Mouse (Mus musculus) left cerebral cortex, adult 8-10 months (tissue): ENCODE data around the gene Cdadc1. TPM values are rescaled to one million over a fixed set of nuclear protein-coding genes. Genes with fewer than 3 reads are reported as not detected.

ENCODE experiments used
- DNase-seq, 2 experiments: peaks; one replicate each; pipeline ENCODE4 v3.0.0; 2022; ENCODE audit warnings: low spot score in 2 of 2
- total RNA-seq, 4 experiments: library from RNA; stranded (reverse); gene quantifications; 2 replicates each; pipeline ENCODE4 v1.2.4; 2022

Gene Cdadc1
- total RNA-seq = 10 to 100 TPM; 59.6 to 72.2 (median 64.0) TPM

- DNase-seq = peak; percentile 88 to 100
These were observed at the start of gene Cdadc1 for GRCm38 (mm10) chr14:59597398-59598259. Cdadc1 (minus strand) TSS chr14:59597959.

- no peak for DNase-seq
These were observed 49.3 kb upstream of the Cdadc1 start for GRCm38 (mm10) chr14:59646826-59647697.

GRCm38 (mm10) chr14:59644896-59645295, 47.1 kb upstream of the Cdadc1 start:
- no peak for DNase-seq

- DNase-seq = no peak
These were observed 46.4 kb upstream of the Cdadc1 start for GRCm38 (mm10) chr14:59644166-59644565.

GRCm38 (mm10) chr14:59643582-59643981, 45.8 kb upstream of the Cdadc1 start:
- DNase-seq = no peak

- DNase-seq = no peak
These were observed 44.1 kb upstream of the Cdadc1 start for GRCm38 (mm10) chr14:59641856-59642255.

GRCm38 (mm10) chr14:59638906-59639703, 41.3 kb upstream of the Cdadc1 start:
- no peak for DNase-seq

GRCm38 (mm10) chr14:59633988-59634387, 36.2 kb upstream of the Cdadc1 start:
- DNase-seq = no peak

GRCm38 (mm10) chr14:59633295-59633898, 35.6 kb upstream of the Cdadc1 start:
- no peak for DNase-seq

GRCm38 (mm10) chr14:59632067-59632466, 34.3 kb upstream of the Cdadc1 start:
- DNase-seq = no peak

- no peak for DNase-seq
These were observed 32.3 kb upstream of the Cdadc1 start for GRCm38 (mm10) chr14:59630096-59630495.

- no peak for DNase-seq
These were observed 31.5 kb upstream of the Cdadc1 start for GRCm38 (mm10) chr14:59629308-59629707.

GRCm38 (mm10) chr14:59627823-59628222, 30.1 kb upstream of the Cdadc1 start:
- DNase-seq = no peak

GRCm38 (mm10) chr14:59627142-59627680, 29.5 kb upstream of the Cdadc1 start:
- no peak for DNase-seq

- no peak for DNase-seq
These were observed 29.0 kb upstream of the Cdadc1 start for GRCm38 (mm10) chr14:59626711-59627110.

GRCm38 (mm10) chr14:59625806-59626364, 28.1 kb upstream of the Cdadc1 start:
- peak in 1 of 2 experiments; percentile 8 for DNase-seq

GRCm38 (mm10) chr14:59625158-59625805, 27.5 kb upstream of the Cdadc1 start, which contains the start of gene Shisa2:
Shisa2 (plus strand) TSS chr14:59625308.
- DNase-seq = peak; percentile 39 to 50

GRCm38 (mm10) chr14:59624326-59624885, 26.6 kb upstream of the Cdadc1 start:
- DNase-seq = no peak

GRCm38 (mm10) chr14:59616802-59617201, 19.0 kb upstream of the Cdadc1 start:
- no peak for DNase-seq
